Mouse (Mus musculus): ENCODE measurements at regions not wholly inside any gene's neighbourhood (a gene's known extent, or its start where the extent isn't known, plus 50 kb on each side); places are given as distances from the start of the nearest gene placed in this dataset.

- H3K4me2 ChIP-seq (replicated peaks): no peak overlapping the region
- no peak for ATAC-seq
- H3K4me3 ChIP-seq (replicated peaks): no peak overlapping the region
- H3K9me3 ChIP-seq: no peaks in the 10 kb centered on the region
- no peak overlapping the region for H3K9ac ChIP-seq
- H3K27me3 ChIP-seq (replicated peaks): no peaks in the 10 kb centered on the region
- H3K4me1 ChIP-seq (replicated peaks): peaks cover 19% of the 10 kb centered on the region
- peak overlapping the region; percentile 6; the same call in 1 of the 2 replicates for H3K27ac ChIP-seq
- no peaks in the 10 kb centered on the region for H3K36me3 ChIP-seq
- WGBS: 63% methylated on average over 8 of the region's 8 CpGs
Measured at GRCm38 (mm10) chr2:144192428-144192827, 78.0 kb upstream of the Mgme1 start.

- WGBS: 60% methylated on average over 14 of the region's 14 CpGs
- Histone ChIP-seq H3K27ac (no peak overlapping the region), H3K4me3 (replicated peaks) (no peak overlapping the region), H3K9me3 (no peaks in the 10 kb centered on the region), H3K4me1 (replicated peaks) (peaks cover 23% of the 10 kb centered on the region), H3K9ac (no peak overlapping the region), H3K36me3 (no peaks in the 10 kb centered on the region), H3K4me2 (replicated peaks) (no peak overlapping the region), H3K27me3 (replicated peaks) (no peaks in the 10 kb centered on the region)
- no peak for ATAC-seq
Measured at GRCm38 (mm10) chr2:144195851-144196250, 74.6 kb upstream of the Mgme1 start.

- H3K4me2 ChIP-seq (replicated peaks): no peak overlapping the region
- ATAC-seq: no peak
- H3K27me3 ChIP-seq (replicated peaks): no peaks in the 10 kb centered on the region
- 81% methylated on average over 2 of the region's 2 CpGs for WGBS
- H3K9me3 ChIP-seq: no peaks in the 10 kb centered on the region
- no peak overlapping the region for H3K27ac ChIP-seq
- H3K4me3 ChIP-seq (replicated peaks): no peak overlapping the region
- H3K36me3 ChIP-seq: no peaks in the 10 kb centered on the region
- H3K9ac ChIP-seq: no peak overlapping the region
- peaks cover 17% of the 10 kb centered on the region for H3K4me1 ChIP-seq (replicated peaks)
Measured at GRCm38 (mm10) chr2:144197139-144197538, 73.3 kb upstream of the Mgme1 start.

GRCm38 (mm10) chr2:144198326-144199051 lies 72.0 kb upstream of the Mgme1 start:
- Histone ChIP-seq H3K4me1 (replicated peaks) (peaks cover 22% of the 10 kb centered on the region), H3K4me3 (replicated peaks) (no peak overlapping the region), H3K27ac (peak overlapping the region; percentile 91), H3K9ac (peak overlapping the region; percentile 26; the same call in 1 of the 2 replicates), H3K9me3 (no peaks in the 10 kb centered on the region), H3K27me3 (replicated peaks) (no peaks in the 10 kb centered on the region), H3K36me3 (no peaks in the 10 kb centered on the region), H3K4me2 (replicated peaks) (peak overlapping the region; percentile 46)
- WGBS: 25% methylated on average over 13 of the region's 13 CpGs
- peak; percentile 92 for ATAC-seq

Data from intestine, embryonic 15.5 days (tissue).